ENCODE assay signal across 12 mouse cellular contexts in the genomic region with DNA sequence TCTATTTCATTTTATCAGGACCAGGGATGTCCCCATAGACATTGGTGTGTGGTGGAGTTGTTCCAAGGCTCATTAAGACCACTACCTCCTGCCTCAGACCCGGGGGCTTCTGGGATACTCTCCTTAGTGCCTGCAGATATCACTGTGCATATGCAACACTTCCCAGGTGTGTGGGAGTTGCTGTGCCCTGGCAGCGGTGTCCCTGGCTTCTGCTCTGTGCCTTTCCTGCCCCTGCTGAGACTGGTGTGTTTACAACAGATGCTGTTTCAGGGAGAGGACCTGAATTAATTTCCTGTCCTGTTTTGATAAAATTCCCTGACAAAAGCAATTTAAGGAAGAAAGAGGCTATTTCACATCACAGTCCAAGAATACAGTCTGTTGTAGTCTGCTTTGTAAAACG. TPM values are rescaled to one million over a fixed set of nuclear protein-coding genes. Genes with fewer than 3 reads are reported as not detected.
"Had no signal": no experiment of that assay in that cellular context is flagged by ENCODE, and none has a peak within 500 bp of the region (broad histone marks: within the 10 kb centered on the region; RNA-seq: fewer than 3 reads in every experiment).

No protein-coding gene starts in this region.

- H3K27me3 ChIP-seq: limb, embryonic 13.5 days; midbrain, embryonic 12.5 days; neural tube, embryonic 13.5 days had no signal

- H3K9ac ChIP-seq: limb, embryonic 13.5 days; liver, embryonic 14.5 days; midbrain, embryonic 12.5 days; neural tube, embryonic 13.5 days had no signal

- H3K27ac ChIP-seq: limb, embryonic 13.5 days; liver, embryonic 14.5 days; midbrain, embryonic 12.5 days; neural tube, embryonic 13.5 days; stomach, postnatal 0 days had no signal

- H3K4me3 ChIP-seq: limb, embryonic 13.5 days; midbrain, embryonic 12.5 days; neural tube, embryonic 13.5 days had no signal

- H3K9me3 ChIP-seq: limb, embryonic 13.5 days; midbrain, embryonic 12.5 days had no signal

- H3K36me3 ChIP-seq: limb, embryonic 13.5 days; midbrain, embryonic 12.5 days; neural tube, embryonic 13.5 days had no signal

- DNase-seq: kidney, postnatal 14 days; left cerebral cortex, postnatal 4 days; lung, adult 18-20 months; right cerebral cortex, adult 18-20 months; right cerebral cortex, postnatal 25 days; thymus, postnatal 14 days had no signal

- H3K4me2 ChIP-seq: limb, embryonic 13.5 days; midbrain, embryonic 12.5 days; neural tube, embryonic 13.5 days had no signal

RNA-seq across cellular contexts. Expression of a gene that starts 27.0 kb away (rescaled TPM):
- total RNA-seq: left cerebral cortex, postnatal 10 days had no signal
